Mouse (Mus musculus): ENCODE measurements around the gene Acta2.
A peak's percentile ranks its signal among the peaks of the same experiment; 100 is the strongest.

Acta2 gene

DNA sequence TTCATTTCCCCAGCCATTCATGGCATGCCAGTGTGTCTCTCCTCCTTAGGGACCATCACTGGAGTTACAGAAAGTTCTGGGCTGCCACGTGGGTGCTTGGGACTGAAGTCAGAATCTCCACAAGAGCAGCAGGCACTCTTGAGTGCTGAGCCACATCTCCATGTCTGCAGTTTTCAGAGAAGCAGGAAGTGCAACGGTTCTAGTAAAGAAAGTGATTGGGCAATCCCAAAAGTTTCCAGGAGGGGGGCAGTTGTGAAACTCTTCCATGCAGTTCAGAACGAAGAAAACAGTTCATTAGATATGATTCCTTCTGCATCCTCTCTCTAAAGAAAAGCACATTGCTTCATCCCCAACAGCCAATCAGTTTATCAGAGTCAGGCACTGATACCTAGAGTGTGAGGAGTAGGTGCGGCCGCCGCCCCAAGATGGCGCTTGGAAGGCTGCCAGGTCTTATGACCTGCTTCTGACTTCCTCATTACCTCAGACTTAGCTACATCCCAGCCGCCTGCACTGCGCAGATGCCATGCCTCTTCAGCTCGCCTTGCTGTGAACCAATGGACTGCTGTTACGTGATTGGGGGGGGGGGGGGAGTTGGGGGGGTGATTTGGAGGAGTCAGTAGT, 14.8 kb upstream of the Acta2 start:
- peak; percentile 67 for DNase-seq (ENCODE audit: low read depth)

DNA sequence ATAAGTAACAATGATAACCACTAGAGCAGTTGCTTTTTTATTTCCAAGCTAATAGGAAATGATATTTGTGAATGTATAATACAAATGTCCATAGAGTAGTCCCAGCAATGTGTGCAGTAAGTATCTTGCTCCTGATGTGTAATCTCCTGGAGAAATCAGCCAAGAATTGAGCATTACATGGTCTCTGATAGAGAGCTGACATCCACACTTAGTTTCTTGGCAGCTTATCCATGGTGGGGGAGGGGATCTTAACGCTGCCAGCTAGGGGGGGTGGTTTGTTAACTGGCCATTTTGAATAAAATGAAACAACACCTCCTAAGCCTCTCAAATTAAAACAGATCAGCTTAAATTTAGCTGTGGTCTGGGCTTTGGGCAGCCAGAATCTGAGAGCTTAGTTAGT, 13.6 kb upstream of the Acta2 start:
- no peak for DNase-seq (ENCODE audit: low read depth)

DNA sequence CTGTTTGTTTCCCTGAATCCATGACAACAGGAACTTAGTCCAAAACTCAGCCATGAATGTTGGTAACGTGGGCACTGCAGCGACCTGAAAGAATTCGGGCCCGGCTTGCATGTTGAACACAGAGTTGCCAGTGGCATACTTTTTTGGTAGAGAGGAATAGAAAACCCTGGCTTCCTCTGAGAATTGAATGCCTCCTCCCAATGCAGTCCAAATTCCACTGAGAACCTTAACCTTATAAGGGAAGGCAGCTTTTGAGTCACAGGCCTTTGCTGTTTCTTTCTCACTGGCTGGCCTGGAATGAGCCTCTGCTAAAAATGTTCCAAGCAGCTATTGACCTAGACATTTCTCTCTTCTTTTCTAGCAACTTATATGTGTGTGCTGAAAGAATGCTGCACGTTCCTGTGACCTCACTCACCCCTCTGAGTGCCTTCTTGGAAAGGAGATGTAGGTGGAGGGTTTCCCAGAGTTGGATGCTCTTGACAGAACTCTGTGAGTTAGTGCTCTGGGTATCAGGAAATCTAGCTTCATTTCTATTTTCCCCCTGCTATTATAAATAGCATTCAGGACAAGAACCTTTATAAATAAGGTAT, 10.3 kb upstream of the Acta2 start:
- DNase-seq (ENCODE audit: low read depth) = no peak

DNA sequence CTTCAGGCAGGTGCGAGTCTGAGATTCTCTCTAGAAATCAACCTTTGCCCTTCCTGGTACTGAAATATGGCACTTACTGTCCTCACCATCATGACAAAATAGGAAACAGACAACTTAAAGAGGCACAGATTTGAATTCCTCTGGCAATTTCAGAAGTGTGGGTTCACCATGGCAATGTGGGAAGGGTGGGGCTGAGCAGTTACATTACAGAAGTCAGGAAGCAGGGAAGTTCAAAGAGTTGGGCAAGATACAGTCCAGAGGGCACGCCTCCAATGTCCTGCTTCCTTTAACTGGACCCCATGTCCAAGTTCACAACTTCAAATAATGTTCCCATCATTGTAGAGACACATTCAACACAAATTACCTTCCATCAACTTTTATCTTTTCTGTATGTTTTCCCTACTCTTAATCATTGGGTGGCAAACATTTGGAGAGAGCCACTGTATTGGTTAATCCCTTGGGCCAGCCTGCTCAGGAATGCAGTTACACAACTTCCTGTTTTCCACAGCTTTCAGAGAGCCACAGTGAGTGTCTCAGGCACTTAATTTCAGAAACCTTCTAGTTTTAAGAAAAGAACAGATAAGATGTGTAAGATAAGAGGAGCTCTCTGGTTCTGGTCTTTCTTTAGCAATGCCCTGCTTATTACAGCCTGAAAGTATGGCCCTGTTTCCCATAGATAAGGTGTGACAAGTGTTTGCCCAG, 7.0 kb upstream of the Acta2 start:
- peak; percentile 35 for DNase-seq (ENCODE audit: low read depth)

DNA sequence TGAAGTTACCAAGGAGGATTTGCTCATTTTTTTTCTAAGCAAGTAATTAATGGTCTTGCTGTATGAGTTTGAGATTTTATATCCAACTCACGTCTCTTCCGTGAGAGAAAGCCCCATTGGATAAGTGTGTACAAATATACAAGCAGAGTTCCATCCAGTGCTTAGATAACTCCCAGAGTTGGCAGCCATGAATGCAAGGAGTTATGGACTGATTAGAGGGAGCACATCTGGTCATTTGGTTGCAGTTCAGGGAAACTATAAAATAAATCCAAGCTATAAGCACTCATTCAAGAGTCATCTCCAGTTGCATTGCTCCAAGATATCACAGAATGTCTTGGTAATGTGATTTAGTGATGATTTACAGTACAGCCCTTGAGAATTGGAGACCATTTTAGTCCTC, 1.5 kb upstream of the Acta2 start:
- no peak for DNase-seq (ENCODE audit: low read depth)

DNA sequence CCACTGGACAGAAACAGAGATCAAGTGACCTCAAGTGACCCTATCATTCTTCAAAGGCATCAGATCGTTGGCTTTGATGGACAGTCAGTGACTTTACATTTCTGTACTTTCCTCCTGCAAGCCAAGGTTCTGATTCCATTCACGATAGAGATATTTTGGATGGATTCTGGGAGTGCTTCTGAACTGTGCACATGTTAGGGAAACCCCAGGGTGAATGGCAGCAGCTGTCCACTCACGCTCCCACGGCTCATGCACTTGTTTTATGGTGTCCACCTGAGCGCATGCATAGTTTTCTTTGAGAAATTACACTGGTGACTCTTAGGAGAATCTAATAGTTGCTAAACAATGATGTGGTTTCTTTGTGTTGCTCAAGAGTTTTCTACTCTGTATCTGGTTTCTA, 759 bp upstream of the Acta2 start:
- DNase-seq (ENCODE audit: low read depth) = no peak

DNA sequence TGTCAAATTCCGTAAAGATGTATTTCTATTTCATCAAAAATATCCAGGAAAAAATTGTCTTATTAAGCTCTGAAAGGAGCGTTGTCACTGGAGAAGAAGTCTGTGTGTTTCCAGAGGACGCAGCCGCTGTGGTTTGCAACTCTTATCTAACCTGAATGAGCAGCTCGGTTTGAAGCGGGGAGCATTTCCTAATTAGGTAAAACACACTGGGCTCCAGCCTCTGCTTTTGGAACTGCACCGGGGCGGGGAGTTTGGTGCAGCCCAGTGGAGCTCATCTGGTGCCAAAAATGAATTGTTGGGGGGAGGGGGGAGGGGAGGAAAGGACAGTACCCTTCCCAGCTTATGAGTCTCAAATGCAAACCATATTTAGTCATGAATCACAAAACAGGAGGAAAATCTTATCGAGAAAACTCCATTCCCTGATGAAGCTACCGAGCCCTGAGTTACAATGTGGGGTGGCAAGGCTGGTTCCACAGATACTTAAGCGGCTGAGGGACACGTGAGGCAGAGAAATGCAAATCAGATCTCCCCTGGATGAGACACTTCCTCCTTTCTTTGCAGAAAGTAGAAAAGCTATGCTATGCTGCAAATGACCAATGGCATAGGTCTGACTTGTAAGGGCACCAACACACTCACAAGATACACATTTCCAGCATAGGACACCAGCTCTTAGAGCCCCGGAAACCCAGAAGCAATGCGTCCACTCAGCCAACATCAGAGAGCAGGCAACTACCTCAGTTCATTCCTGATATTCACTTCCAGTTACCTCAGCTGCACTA, 1.1 kb downstream of the Acta2 start:
- peak; percentile 27 for DNase-seq (ENCODE audit: low read depth)

DNA sequence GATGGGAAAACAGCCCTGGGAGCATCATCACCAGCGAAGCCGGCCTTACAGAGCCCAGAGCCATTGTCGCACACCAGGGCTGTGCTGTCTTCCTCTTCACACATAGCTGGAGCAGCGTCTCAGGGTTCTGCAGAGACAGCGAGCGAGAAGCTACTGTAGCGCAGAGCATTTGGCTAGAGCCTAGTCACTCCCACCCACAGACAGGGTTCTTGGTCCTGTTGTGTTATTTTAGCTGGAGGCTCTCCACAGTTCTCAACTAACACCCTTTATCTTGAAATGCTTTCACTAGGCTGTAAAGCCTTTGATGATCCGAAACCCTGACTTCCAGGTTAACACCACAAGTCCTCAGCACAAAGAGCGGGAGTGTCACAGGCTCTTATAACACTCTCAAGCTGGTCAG, 2.9 kb downstream of the Acta2 start:
- DNase-seq (ENCODE audit: low read depth) = no peak

DNA sequence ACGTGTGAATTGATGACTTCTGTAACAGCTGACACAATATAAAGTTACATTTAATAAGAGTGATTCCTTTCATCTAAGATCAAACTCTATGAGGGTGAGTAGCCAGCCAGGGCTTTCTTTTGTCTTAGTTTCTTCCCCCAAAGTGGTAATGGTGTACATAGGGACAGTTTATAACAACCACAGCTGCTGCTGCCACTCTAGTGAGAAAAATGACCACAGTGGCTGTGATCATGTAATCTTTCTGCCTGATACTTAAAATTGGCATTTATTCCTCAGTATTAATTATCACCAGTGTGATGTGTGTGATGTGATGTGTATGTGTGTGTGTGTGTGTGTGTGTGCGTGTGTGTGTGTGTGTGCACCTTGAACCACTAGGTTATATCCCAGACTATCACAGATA, 3.5 kb downstream of the Acta2 start:
- DNase-seq (ENCODE audit: low read depth) = no peak

DNA sequence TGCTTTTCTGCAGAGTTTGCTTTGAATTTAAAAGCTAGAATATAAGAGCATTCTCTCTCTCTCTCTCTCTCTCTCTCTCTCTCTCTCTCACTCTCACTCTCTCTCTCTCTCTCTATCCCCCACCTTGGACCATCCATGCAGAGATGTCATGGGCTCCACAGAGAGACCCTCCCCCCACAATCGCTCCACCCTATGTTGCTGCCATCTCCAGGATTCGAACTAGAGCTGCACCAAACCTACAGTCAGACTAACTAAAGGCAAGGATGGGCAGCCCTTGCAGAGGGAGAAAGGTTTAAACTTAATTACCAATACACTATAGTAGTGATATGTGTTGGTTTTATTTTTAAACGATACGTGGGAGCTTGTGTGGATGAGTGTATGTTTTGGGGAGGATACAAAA, 4.8 kb downstream of the Acta2 start:
- DNase-seq (ENCODE audit: low read depth) = no peak

DNA sequence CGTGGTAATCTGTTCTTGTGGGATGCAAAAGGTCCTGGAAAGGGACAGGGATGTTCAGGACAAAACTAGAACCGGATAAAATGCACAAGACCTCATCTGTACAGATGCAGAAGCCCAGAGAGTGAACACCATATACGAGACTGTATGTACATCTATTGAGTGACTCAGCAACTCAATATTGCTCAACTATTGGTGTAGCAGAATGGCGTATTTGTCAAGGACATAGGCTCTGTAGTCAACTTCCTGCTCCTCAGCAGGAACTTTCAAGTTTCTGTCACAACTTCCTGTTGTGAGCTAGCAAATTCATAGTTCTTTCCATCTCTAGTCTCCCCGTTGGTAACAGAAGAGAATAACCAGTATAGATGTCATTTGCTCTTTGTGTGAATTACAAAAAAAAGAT, 6.8 kb downstream of the Acta2 start:
- peak; percentile 89 for DNase-seq (ENCODE audit: low read depth)

DNA sequence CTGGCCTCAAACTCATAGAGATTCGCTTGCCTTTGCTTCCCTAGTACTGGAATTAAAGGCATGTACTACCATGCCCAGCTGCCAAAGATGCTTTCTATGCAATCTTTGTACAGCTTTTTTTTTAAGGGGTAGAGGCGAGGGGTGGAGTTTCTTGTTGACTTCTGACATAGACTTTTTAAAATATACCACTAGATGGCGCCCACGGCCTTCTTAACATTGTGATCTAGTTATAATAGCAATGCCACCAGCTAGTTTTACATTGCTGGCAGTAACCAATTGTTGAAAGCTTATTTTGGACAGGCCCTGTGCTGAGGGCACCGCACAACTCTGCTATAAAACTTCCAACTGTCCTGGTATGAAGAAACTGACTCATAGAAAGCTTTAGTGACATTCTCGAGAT, 11.3 kb downstream of the Acta2 start:
- DNase-seq (ENCODE audit: low read depth) = peak; percentile 85

DNA sequence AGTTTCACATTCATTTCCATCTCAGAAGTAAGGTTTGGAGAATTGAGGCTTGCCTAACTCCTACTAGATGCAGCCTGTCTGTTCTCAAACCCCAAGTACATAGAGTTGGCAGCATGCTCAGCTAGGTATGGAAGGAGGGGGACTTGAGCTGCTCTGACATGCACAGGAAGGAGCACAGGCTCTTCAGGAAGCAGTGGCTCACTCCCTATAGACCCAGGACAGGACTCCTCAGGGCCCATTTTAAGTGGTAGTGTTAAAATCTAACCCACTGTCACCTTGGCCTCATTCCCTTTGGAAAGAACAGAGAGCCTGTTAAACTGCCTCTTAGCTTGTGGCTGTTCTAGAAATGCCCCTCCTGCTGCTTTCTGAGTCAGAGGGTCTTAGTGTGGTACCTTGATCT, 12.5 kb downstream of the Acta2 start:
- no peak for DNase-seq (ENCODE audit: low read depth)

DNA sequence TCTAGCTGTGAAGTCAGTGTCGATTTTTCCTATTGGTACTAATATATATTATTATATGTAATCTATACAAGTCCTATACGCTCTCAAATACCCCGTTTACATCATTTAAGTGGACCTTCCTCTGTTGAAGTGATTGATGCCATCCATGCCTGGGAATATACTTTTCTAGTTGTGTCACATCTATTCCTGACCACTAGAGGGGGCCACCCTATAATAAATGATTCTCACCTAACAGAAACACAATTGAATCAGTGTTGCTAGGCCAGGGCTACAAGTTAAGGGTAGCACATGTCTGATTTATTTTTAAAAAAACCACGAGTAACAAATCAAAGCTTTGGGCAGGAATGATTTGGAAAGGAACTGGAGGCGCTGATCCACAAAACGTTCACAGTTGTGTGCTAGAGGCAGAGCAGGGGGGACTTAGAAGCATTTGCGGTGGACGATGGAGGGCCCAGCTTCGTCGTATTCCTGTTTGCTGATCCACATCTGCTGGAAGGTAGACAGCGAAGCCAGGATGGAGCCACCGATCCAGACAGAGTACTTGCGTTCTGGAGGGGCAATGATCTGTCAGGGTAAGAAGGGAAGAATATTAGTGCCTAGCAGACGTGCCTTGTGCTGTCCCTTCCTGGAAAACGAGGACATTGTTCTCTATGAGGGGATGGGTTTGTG, 14.0 kb downstream of the Acta2 start:
- DNase-seq (ENCODE audit: low read depth) = peak; percentile 45

DNA sequence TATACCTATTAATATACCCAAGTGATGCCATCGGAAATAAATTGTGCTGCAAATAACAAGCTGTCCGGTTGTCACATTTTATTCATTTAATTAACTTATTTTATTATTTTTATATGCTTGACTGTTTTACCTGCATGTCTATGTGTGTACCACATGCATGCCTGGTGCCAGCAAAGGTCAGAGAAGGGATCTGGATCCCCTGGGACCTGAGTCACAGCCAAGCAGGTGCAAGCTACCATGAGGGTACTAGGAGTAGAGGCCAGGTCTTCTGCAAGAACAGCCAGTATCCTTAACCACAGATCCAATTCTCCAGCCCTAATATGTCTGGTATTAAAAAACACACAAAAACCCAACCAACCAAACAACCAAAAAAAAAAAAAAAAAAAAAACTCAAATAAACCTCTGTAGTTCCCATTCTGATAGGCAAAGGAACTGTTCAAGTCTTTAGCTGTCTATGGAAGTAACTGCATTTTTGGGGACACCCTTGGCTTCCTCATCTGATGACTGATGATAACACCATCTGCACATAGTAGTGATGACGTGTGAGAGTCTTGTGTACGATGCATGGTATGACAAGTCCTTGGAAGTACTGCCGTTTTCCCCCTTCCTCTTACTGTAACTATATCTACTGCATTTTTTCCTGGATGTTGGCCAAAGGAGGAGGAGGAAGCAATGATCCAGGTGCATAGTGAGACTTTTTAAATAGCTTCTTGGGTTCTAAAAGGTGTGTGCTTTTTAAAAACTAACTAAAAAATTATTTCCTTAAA, 14.9 kb downstream of the Acta2 start:
- DNase-seq (ENCODE audit: low read depth) = no peak

DNA sequence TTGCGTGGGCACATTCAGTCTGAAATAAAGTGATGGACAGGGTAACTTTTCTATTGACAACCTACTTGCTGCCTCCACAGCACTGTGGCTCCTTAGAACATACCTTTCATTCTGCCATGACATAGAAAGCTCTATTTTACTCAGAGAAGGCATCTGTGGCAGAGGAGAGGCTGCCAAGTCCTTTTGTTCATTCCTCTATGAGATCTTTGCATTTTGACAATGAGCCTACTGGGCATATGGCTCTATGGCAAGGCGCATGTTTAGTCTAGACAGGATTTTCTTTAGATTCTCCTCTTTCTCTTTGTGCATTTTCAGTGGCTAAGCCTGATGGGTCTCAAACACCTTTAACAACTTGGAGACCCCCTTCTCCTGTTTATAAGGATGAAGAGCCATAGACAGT, 17.6 kb downstream of the Acta2 start:
- no peak for DNase-seq (ENCODE audit: low read depth)

DNA sequence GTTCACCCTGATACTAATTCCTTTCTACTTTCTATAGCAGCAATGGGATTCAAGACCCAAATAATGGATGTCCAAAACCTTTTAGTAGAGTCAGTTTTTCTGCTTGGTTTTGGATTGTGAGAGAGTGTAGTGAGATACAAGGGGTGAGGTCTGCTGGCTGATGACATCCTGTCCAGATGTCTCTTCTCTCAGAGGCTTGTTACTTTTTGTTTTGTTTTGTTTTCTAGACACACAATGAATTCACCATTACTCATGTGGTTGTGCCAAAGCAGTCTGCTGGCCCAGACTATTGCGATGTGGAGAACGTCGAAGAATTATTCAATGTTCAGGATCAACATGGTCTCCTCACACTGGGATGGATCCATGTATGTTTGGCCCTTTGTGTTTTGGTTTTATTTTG, 19.3 kb downstream of the Acta2 start:
- no peak for DNase-seq (ENCODE audit: low read depth)

DNA sequence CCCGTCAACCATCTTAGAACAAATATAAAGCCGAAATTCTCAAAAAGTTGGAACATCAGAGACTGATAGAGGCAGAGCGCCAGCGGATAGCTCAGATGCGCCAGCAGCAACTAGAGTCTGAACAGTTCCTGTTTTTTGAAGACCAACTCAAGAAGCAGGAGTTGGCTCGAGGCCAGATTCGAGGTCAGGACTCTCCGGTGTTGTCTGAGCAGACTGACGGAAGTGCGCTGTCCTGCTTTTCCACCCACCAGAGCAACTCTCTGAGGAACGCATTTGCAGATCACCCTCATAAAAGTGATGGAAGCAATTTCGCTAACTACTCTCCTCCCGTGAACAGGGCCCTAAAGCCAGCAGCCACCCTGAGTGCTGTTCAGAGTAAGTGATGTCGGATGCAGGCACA, 21.4 kb downstream of the Acta2 start:
- DNase-seq (ENCODE audit: low read depth) = peak; percentile 66

DNA sequence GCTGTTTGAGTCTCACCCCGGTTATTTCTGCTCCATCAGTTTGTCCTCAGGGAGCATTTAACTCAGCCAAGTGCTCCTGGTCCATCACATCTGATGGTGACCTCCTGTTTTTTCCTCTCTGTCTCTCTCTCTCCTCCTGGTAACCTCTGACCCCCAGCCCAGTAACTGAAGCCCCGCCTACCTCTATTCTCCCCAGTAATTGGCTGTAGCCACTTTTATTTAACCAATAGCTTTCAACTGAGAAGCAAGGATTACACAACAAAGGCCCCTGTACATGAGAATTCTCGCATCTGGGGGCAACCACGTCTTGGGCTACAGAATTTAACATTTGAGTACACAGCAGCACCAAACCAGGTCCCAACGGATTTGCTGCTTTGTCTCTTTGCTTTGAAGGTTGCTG, 23.1 kb downstream of the Acta2 start:
- no peak for DNase-seq (ENCODE audit: low read depth)

DNA sequence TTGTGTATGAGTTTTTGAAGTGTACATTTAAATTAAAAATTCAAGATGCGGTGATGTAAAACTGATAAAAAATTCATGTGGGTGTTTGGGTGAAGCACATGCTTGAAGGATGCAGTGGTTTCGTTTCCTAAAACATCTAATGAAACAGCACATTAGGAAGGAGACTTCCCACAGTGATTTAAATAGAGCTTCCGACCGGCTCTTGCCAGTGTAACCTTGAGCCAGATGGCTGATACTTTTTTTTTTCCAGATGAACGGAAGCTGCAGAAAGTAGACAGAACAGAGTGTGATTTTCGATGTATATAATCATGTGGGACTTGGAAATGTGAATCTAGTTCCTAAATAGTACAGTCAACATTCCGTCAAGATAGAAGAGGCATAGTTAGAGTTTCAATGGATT, 23.8 kb downstream of the Acta2 start:
- DNase-seq (ENCODE audit: low read depth) = no peak

DNA sequence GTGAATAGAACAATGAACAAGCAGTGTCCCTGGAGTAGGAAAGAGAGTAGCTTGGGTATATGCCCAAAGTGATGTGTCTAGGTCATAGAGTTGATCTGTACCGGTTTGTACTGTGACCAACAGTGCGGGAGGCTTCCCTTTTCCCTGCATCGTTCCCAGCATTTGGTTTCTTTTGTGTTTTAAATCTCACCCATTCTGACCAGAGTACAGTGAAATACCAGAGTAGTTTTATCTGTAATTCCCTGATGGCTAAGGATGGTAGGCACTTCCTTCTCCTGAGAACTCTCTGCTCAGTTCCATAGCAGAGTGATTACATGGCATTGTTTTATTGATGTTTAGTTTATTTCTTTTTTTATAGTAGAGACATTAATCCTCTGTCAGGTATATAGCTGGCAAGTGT, 32.6 kb downstream of the Acta2 start:
- no peak for DNase-seq (ENCODE audit: low read depth)

Data from 416B (cell line).